Comparison of ENCODE assay signal across 17 mouse cellular contexts in the genomic region with DNA sequence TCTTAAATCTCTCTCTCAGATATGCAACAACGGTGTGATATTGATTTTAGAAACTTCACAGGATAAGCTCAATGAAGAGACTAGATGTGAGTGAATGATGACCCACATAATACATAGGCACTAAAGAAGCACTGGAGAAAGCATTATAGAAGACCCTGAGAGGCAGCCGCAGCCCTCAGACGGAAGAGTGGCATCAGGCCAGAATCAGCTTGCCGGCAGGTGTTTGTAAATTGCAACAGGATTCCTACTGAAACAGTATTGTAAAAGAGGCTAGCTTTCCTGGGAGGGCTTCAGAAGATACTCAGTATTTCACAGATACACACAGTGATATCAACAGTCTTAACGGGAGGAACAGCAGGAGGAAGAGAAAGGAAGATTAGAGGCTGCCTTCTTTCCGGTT.
"Had no signal": no experiment of that assay in that cellular context is flagged by ENCODE, and none has a peak within 500 bp of the region (broad histone marks: within the 10 kb centered on the region; RNA-seq: fewer than 3 reads in every experiment).

No protein-coding gene starts in this region.

- H3K4me3 ChIP-seq: lung, embryonic 15.5 days; megakaryocyte, embryonic 14.5 days; midbrain, embryonic 12.5 days; neural tube, embryonic 12.5 days; stomach, embryonic 15.5 days had no signal

- H3K4me1 ChIP-seq: lung, embryonic 15.5 days; megakaryocyte, embryonic 14.5 days; midbrain, embryonic 12.5 days; neural tube, embryonic 12.5 days; stomach, embryonic 15.5 days had no signal

- ATAC-seq: liver, postnatal 0 days; lung, postnatal 0 days had no signal

- H3K9me3 ChIP-seq: lung, embryonic 15.5 days; midbrain, embryonic 12.5 days; neural tube, embryonic 12.5 days; stomach, embryonic 15.5 days had no signal

- H3K36me3 ChIP-seq: lung, embryonic 15.5 days; midbrain, embryonic 12.5 days; neural tube, embryonic 12.5 days; stomach, embryonic 15.5 days had no signal

- H3K9ac ChIP-seq: liver, postnatal 0 days; lung, embryonic 15.5 days; midbrain, embryonic 12.5 days; neural tube, embryonic 12.5 days; stomach, embryonic 15.5 days had no signal

- DNase-seq: liver, postnatal 0 days; lung, adult 2 months; lung, postnatal 14 days; lung, postnatal 36 days; midbrain, embryonic 14.5 days; right cerebral cortex, postnatal 14 days; thymus, adult 2 months; thymus, postnatal 25 days; thymus, postnatal 4 days had no signal

- H3K4me2 ChIP-seq: lung, embryonic 15.5 days; midbrain, embryonic 12.5 days; neural tube, embryonic 12.5 days; stomach, embryonic 15.5 days had no signal

- H3K27ac ChIP-seq: lung, embryonic 15.5 days; macrophage; midbrain, embryonic 12.5 days; neural tube, embryonic 12.5 days; stomach, embryonic 15.5 days; stomach, postnatal 0 days had no signal

- H3K27me3 ChIP-seq: lung, embryonic 15.5 days; megakaryocyte, embryonic 14.5 days; midbrain, embryonic 12.5 days; neural tube, embryonic 12.5 days; stomach, embryonic 15.5 days had no signal
